Mouse (Mus musculus): ENCODE measurements around the gene Tcf7l2.

The Tcf7l2 gene

GRCm38 (mm10) chr19:55941253-55942125, 199.9 kb downstream of the Tcf7l2 start:
- no peak for DNase-seq (ENCODE audit: low read depth)

GRCm38 (mm10) chr19:55951397-55951796, 209.8 kb downstream of the Tcf7l2 start:
- DNase-seq (ENCODE audit: low read depth) = peak; percentile 38

- peak; percentile 36 for DNase-seq (ENCODE audit: low read depth)
Measured at GRCm38 (mm10) chr19:55953207-55953606, 211.6 kb downstream of the Tcf7l2 start.

- no peak for DNase-seq (ENCODE audit: low read depth)
Measured at GRCm38 (mm10) chr19:55955126-55955525, 213.5 kb downstream of the Tcf7l2 start.

- no peak for DNase-seq (ENCODE audit: low read depth)
Measured at GRCm38 (mm10) chr19:55956745-55957144, 215.1 kb downstream of the Tcf7l2 start.

GRCm38 (mm10) chr19:55964421-55964820, 222.8 kb downstream of the Tcf7l2 start:
- no peak for DNase-seq (ENCODE audit: low read depth)

GRCm38 (mm10) chr19:55966066-55966465, 224.4 kb downstream of the Tcf7l2 start:
- DNase-seq (ENCODE audit: low read depth) = no peak

- DNase-seq (ENCODE audit: low read depth) = no peak
Measured at GRCm38 (mm10) chr19:55969929-55970531, 228.4 kb downstream of the Tcf7l2 start.

GRCm38 (mm10) chr19:55976073-55976472, 234.5 kb downstream of the Tcf7l2 start:
- no peak for DNase-seq (ENCODE audit: low read depth)
